Comparison of ENCODE assay signal across 21 mouse cellular contexts in genomic region chr7:111226026-111226656, GRCm38 (mm10).
A peak's percentile ranks its signal among the peaks of the same experiment; 100 is the strongest.
DNase-seq lines count a peak whose midpoint lies in the region; ATAC-seq and TF ChIP-seq lines count a peak whose summit lies in the region.
"Had no signal": no experiment of that assay in that cellular context is flagged by ENCODE, and none has a peak within 500 bp of the region (broad histone marks: within the 10 kb centered on the region; RNA-seq: fewer than 3 reads in every experiment).

No protein-coding gene starts in this region.

- peak; percentile 83 for ATAC-seq in megakaryocyte, adult 5-6 weeks (ENCODE audit: poor library complexity, severe bottlenecking)
- ATAC-seq: CD4-positive, CD25-positive, alpha-beta regulatory T cell, adult 4 months; forebrain, embryonic 15.5 days had no signal

- H3K27ac ChIP-seq in liver, adult 2 months (replicated peaks; ENCODE audit: insufficient read depth, low read depth, low read length): no peak overlapping the region
- peak overlapping the region; percentile 64 for H3K27ac ChIP-seq in bone marrow macrophage, adult 2 months (ENCODE audit: insufficient read depth, low read depth, low read length)
- H3K27ac ChIP-seq: embryonic facial prominence, embryonic 12.5 days; forebrain, embryonic 15.5 days; heart, adult 2 months; heart, embryonic 15.5 days; hindbrain, embryonic 10.5 days; hindbrain, embryonic 14.5 days had no signal

- DNase-seq in adrenal gland, postnatal 14 days: peak; percentile 15
- DNase-seq in adrenal gland, postnatal 36 days: no peak
- peak; percentile 9 for DNase-seq in liver, adult 2 months (ENCODE audit: extremely low read depth, low read depth, low spot score)
- no peak for DNase-seq in liver
- DNase-seq in kidney, adult 8-10 months: no peak
- DNase-seq in adrenal gland, postnatal 10 days: no peak
- DNase-seq: B cell, adult 2 months; cerebellum, adult 18-20 months; cerebellum, adult 9-11 months; gastrocnemius, postnatal 36 days; heart, adult 2 months; heart, postnatal 14 days had no signal

- H3K36me3 ChIP-seq in liver, adult 2 months (ENCODE audit: control insufficient read depth, insufficient read depth, low read length): no peaks in the 10 kb centered on the region
- H3K36me3 ChIP-seq: embryonic facial prominence, embryonic 12.5 days; forebrain, embryonic 15.5 days; G1E; heart, embryonic 15.5 days; hindbrain, embryonic 10.5 days had no signal

- H3K4me1 ChIP-seq in liver, adult 2 months (ENCODE audit: control insufficient read depth, insufficient read depth, low read length): 0 out of 2 replicates have a peak, but pooled peaks cover 3% of the 10 kb centered on the region
- peaks cover 23% of the 10 kb centered on the region for H3K4me1 ChIP-seq in bone marrow macrophage, adult 2 months (ENCODE audit: control insufficient read depth, insufficient read depth, low read length)
- H3K4me1 ChIP-seq: embryonic facial prominence, embryonic 12.5 days; forebrain, embryonic 15.5 days; heart, embryonic 15.5 days; hindbrain, embryonic 10.5 days had no signal

- no peaks in the 10 kb centered on the region for H3K79me2 ChIP-seq in liver, adult 2 months (ENCODE audit: control insufficient read depth, insufficient read depth, low read length)

- H3K4me3 ChIP-seq in liver, adult 2 months (ENCODE audit: insufficient read depth, low read depth, low read length): no peak overlapping the region
- H3K4me3 ChIP-seq in bone marrow macrophage, adult 2 months (ENCODE audit: insufficient read depth, low read length): no peak overlapping the region
- H3K4me3 ChIP-seq: embryonic facial prominence, embryonic 12.5 days; forebrain, embryonic 15.5 days; heart, adult 2 months; heart, embryonic 15.5 days; hindbrain, embryonic 10.5 days had no signal

- H3K27me3 ChIP-seq in liver, adult 2 months (ENCODE audit: control insufficient read depth, insufficient read depth, low read length): no peaks in the 10 kb centered on the region
- H3K27me3 ChIP-seq: embryonic facial prominence, embryonic 12.5 days; forebrain, embryonic 15.5 days; heart, embryonic 15.5 days had no signal

- 79% methylated on average over 1 of the region's 1 CpGs for WGBS in liver, adult 2 months

- no peak overlapping the region for H3K9ac ChIP-seq in liver, adult 2 months (ENCODE audit: low read depth, low read length)
- H3K9ac ChIP-seq: embryonic facial prominence, embryonic 12.5 days; forebrain, embryonic 15.5 days; heart, embryonic 15.5 days; hindbrain, embryonic 14.5 days had no signal

- no peak for TF ChIP-seq CTCF in liver, adult 2 months (IDR thresholded peaks at IDR 0.05; ENCODE audit: low read depth, low read length)
- TF ChIP-seq CTCF in bone marrow macrophage, adult 2 months (IDR thresholded peaks at IDR 0.05; ENCODE audit: low read depth, low read length): no peak

- no peak for TF ChIP-seq POLR2A in liver, adult 2 months (IDR thresholded peaks at IDR 0.05; ENCODE audit: extremely low read depth, insufficient read depth, low read length)
- no peak for TF ChIP-seq POLR2A in bone marrow macrophage, adult 2 months (IDR thresholded peaks at IDR 0.05; ENCODE audit: borderline replicate concordance, low read depth, low read length)

Comparison
In these comparisons a context has a peak if more than half of its experiments do, and no peak if none do; other contexts are left out.
1. DNase-seq: peak in adrenal gland, postnatal 14 days (single experiment) and liver, adult 2 months (single experiment); none in adrenal gland, postnatal 36 days (0 of 2), liver (single experiment), kidney, adult 8-10 months (0 of 2) and adrenal gland, postnatal 10 days (single experiment).